Comparison of ENCODE assay signal across 14 mouse cellular contexts in the genomic region with DNA sequence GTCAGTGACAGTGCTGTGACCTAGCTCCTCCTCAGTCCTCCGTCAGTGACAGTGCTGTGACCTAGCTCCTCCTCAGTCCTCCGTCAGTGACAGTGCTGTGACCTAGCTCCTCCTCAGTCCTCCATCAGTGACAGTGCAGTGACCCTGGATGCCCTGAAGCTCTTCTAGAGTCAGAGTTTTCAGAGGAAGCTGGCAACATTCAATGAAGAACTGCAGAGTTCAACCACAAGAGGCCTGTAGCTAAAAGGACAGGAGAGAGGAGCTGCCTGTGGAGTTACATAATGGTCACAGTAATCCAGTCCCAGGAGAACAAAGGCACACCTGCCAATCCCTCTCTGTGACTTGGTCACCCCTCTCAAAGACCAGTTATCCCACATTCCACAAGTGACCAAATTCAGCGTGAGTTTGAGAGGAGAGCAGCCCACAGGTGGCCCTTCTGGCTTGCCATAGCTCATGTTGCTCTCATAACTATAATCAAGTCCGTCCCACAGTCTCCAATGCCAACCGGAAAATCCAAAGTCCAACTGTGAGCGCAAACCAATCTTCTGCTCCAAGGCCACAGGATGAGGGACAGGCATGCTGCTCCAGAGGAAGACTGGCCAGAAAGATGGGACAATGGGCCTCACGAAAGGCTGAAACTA. TPM values are rescaled to one million over a fixed set of nuclear protein-coding genes. Genes with fewer than 3 reads are reported as not detected.
A peak's percentile ranks its signal among the peaks of the same experiment; 100 is the strongest.
DNase-seq lines count a peak whose midpoint lies in the region; ATAC-seq lines count a peak whose summit lies in the region.
"Had no signal": no experiment of that assay in that cellular context is flagged by ENCODE, and none has a peak within 500 bp of the region (broad histone marks: within the 10 kb centered on the region; RNA-seq: fewer than 3 reads in every experiment).

No protein-coding gene starts in this region.

- no peak overlapping the region; the same call in 1 of the 2 replicates for H3K4me3 ChIP-seq in intestine, embryonic 15.5 days (replicated peaks)
- H3K4me3 ChIP-seq: midbrain, embryonic 12.5 days had no signal

- 0 out of 2 replicates have a peak, but pooled peaks cover 6% of the 10 kb centered on the region for H3K4me1 ChIP-seq in intestine, embryonic 15.5 days (replicated peaks)
- H3K4me1 ChIP-seq: midbrain, embryonic 12.5 days had no signal

- ATAC-seq in intestine, embryonic 15.5 days = peak; percentile 86
- ATAC-seq in CD4-positive, CD25-positive, alpha-beta regulatory T cell, adult 4 months = no peak

- H3K9ac ChIP-seq in intestine, embryonic 15.5 days = no peak overlapping the region
- H3K9ac ChIP-seq: midbrain, embryonic 12.5 days had no signal

- no peaks in the 10 kb centered on the region for H3K27me3 ChIP-seq in intestine, embryonic 15.5 days (replicated peaks)
- H3K27me3 ChIP-seq: midbrain, embryonic 12.5 days had no signal

- H3K4me2 ChIP-seq in intestine, embryonic 15.5 days (replicated peaks) = peak overlapping the region; percentile 47
- H3K4me2 ChIP-seq: midbrain, embryonic 12.5 days had no signal

- no peaks in the 10 kb centered on the region for H3K9me3 ChIP-seq in intestine, embryonic 15.5 days

- peaks cover 21% of the 10 kb centered on the region for H3K36me3 ChIP-seq in intestine, embryonic 15.5 days

- DNase-seq in heart, adult 11 months = peak; percentile 91
- DNase-seq in heart, adult 9 months (ENCODE audit: low spot score in 2 of 2) = no peak
- DNase-seq in kidney, postnatal 36 days = peak; percentile 83 to 85
- peak; percentile 54 to 68 for DNase-seq in lung, postnatal 4 days
- no peak for DNase-seq in right cerebral cortex, adult 2 months (ENCODE audit: low spot score in 2 of 2)
- DNase-seq in layer of hippocampus, postnatal 14 days (ENCODE audit: low spot score in 2 of 2) = no peak
- DNase-seq: B cell, adult 2 months; cerebellum, adult 18-20 months; heart, postnatal 10 days; liver; right cerebral cortex, postnatal 4 days had no signal

- H3K27ac ChIP-seq in intestine, embryonic 15.5 days = peak overlapping the region; percentile 62; the same call in 1 of the 2 replicates
- H3K27ac ChIP-seq: midbrain, embryonic 12.5 days had no signal

- 78% methylated on average over 7 of the region's 7 CpGs for WGBS in intestine, embryonic 15.5 days

RNA-seq across cellular contexts. Expression of a gene that starts 16.7 kb away (rescaled TPM):
- polyA plus RNA-seq in intestine, embryonic 15.5 days (2015; fragmentation: Nextera tagmentation; extraction: Ambion mirVana) = 7.8 and 7.9 TPM in 2 replicates
- polyA plus RNA-seq in CD4-positive, CD25-positive, alpha-beta regulatory T cell, adult 4 months (2017; shearing (Covaris generic)) = 1 to 10 TPM; 1.9 to 2.1 TPM
- 10 to 100 TPM; 24.2 to 28.6 TPM for total RNA-seq in layer of hippocampus, postnatal 14 days (2021)

RNA-seq across cellular contexts. Expression of a gene that starts 28.6 kb away (rescaled TPM):
- polyA plus RNA-seq in intestine, embryonic 15.5 days (2015; fragmentation: Nextera tagmentation; extraction: Ambion mirVana) = 94.0 and 103 TPM in 2 replicates
- polyA plus RNA-seq in CD4-positive, CD25-positive, alpha-beta regulatory T cell, adult 4 months (2017; shearing (Covaris generic)) = 10 to 100 TPM; 11.4 to 12.5 TPM
- total RNA-seq in layer of hippocampus, postnatal 14 days (2021) = 10 to 100 TPM; 20.6 to 21.9 TPM

RNA-seq across cellular contexts. Expression of a gene that starts 43.9 kb away (rescaled TPM):
- 119 and 128 TPM in 2 replicates for polyA plus RNA-seq in intestine, embryonic 15.5 days (2015; fragmentation: Nextera tagmentation; extraction: Ambion mirVana)
- 10 to 100 TPM; 30.3 to 36.3 TPM for polyA plus RNA-seq in CD4-positive, CD25-positive, alpha-beta regulatory T cell, adult 4 months (2017; shearing (Covaris generic))
- 10 to 100 TPM; 63.6 to 63.7 TPM for total RNA-seq in layer of hippocampus, postnatal 14 days (2021)

RNA-seq across cellular contexts. Expression of a gene that starts 52.0 kb away (rescaled TPM):
- polyA plus RNA-seq in intestine, embryonic 15.5 days (2015; fragmentation: Nextera tagmentation; extraction: Ambion mirVana) = 7.2 and 8.1 TPM in 2 replicates
- polyA plus RNA-seq in CD4-positive, CD25-positive, alpha-beta regulatory T cell, adult 4 months (2017; shearing (Covaris generic)) = 1 to 10 TPM; 3.5 to 5.2 TPM
- 10 to 100 TPM; 11.6 to 12.6 TPM for total RNA-seq in layer of hippocampus, postnatal 14 days (2021)

Comparison
In these comparisons a context has a peak if more than half of its experiments do, and no peak if none do; other contexts are left out.
1. DNase-seq: peak in heart, adult 11 months (single experiment), kidney, postnatal 36 days (2 of 2) and lung, postnatal 4 days (2 of 2); none in heart, adult 9 months (0 of 2), right cerebral cortex, adult 2 months (0 of 2) and layer of hippocampus, postnatal 14 days (0 of 2).